Mouse (Mus musculus): ENCODE measurements at regions not wholly inside any gene's neighbourhood (a gene's known extent, or its start where the extent isn't known, plus 50 kb on each side); places are given as distances from the start of the nearest gene placed in this dataset.

DNA sequence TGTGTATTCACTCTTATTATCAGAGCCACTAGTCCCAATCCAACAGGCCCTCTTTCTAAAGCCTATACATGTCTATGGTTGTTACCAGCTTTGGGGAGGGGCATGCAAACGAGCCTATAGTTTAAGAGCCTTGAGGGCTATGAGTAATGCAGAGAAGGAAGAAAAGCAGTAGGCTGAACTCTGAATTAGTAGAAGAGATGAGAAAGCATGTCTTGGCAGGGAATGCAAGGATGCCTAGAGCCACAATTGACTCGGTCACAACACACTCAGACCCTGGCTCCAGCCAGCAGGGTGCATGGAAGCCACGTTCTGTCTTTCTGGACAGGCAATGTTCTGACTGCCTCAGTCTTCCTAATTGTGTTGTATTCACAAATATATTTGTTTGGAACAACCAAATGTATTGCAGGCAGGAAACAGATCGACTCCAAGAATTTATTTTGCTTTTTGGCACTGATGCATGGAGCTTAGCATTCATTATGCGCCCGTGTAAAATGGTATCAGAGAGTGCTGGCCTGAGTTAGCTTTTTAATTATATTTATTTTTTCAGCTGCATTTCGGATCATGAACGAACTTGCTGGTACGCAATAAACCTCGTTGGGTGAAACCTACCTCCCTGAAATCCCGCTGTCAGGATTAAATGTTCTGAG, 110.2 kb downstream of the Rybp start:
- DNase-seq = no peak

DNA sequence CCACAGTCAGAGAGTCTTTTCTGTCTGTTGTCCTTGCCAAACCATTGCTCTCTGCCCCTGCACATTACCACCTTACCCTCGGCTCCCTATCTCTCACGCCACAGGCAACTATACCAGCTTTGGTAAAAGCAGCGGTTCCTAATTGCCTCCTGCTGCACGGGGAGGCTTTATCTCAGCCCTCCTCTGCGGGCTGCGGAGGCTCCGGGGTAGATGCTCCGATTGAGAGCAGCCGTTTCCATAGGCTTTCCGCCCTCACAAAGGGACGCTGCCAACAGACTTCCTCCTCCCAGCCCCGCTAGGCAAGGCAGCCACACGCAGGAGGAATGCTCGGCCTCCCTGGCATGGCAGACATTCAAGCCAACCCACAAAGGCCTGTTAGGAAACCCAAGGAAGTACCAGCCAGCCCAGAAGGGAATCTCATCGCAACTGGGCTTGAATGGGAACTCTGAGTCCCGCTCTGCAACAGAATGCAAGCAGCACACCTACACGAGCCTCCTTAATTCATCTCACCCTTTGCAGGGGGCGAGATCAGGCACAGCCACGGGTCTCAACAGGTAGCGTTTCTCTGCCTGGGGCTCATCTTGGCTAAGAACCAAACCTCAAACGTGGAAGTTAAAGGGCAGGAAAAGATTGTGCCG, 116.5 kb downstream of the Rybp start:
- peak; percentile 47 for DNase-seq

DNA sequence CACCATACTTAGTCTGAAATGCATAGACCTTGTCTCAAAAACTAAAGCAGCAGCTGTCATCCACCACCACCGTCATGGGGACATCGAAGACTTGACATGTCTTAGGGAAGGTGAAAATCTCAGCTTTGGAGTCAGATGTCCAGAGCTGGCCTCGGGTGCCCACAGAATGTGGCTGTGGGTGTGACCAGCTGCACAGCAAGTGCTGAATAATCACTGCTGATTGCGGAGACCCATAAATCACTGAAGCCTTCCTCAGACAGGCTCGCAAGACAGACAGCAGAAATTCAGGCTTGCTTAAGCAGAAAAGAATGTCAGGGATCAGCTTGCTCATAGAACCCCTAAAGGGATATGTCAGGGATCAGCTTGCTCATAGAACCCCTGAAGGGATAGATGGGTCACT, 120.0 kb downstream of the Rybp start:
- DNase-seq = no peak

DNA sequence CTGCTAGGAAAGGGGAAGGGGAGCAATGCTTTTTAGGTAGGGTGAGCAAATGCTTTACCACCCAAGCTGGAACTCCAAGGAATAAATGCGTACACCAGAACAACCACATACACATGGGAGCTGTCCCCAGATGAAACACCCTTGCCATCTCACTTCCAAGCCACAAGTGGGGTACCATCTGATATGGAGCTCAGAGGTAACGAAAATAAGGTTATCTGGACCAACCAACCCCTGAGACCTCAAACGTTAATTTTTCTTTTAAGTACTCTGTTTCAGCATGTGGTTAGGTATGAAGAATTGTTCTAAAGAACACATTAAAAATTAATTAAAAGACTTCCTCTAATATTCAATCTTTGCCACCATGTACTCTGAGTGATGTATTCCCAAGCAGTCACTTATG, 121.5 kb downstream of the Rybp start:
- DNase-seq = no peak

DNA sequence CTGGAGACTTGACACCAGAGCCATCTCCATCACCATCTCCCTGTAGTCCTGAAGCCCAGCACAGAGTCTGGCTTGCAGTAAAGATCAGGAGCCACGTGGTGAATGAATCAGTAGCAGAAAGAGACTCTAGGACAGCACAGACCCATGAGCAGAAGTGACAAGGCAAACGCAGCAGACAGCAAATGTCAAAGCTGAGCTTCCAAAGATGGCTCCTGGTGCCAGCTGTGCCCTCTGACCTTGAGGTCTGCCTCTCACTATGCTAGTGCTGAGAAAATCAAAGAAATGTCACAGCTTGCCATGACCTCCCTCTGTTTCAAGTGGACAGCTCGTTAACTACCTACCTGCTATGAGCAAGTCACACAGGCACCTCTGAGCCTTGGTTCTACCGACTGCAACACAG, 123.1 kb downstream of the Rybp start:
- DNase-seq = no peak

DNA sequence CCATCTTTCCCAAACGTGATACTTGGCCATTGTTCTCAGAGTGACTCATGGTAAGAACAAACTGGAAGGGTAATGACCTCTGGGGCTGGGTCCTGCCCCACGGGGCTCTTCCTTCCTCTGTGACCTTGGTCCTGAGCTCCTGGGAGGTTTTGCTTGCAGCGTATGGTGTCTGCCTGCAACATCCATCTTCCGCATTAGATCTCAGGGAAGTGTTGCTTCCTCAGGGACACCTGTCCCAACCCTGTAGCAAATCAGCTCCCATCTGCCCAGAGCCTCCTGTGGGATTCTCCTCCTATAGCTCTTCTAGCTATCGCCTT, 123.5 kb downstream of the Rybp start:
- DNase-seq = no peak

DNA sequence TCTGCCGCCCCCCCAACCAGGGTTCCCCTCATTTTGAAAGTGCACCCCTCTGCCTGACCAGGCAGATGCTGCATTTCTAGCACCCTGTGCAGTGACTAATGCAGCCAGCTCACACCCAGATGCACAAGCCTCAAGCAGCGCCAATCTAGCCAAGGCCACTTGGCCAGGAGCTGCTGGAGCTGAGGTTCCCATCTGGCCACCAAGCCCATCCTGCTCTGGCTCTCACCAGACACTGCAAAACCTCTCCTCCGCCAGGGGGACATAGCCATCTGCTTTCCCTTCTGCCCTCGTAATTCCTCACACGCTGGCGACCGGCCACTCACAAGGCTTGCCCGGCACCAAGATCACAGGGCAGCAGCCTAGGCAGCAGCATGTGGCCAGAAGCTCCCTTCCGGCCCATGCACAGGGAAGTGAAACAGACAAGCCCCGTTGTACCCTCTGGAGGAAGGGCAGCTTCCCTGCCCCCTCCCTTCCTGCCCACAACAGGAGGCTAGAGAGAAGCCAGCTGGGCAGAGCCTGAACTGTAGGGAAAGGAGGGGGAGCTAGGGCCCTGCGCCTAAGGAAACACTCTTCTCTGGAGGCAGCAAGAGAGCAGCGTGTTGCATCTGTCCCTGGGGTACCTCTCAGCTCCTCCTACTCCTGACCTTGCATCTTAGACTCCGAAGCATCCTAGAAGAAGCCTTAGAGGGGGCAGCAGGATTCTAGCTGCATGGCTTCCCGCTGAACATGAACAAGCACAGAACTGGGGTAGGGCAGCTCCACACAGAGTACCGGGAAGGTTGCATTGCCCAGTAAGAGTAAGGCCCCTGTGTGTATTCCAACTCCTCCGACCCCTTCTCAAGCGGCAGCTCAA, 124.1 kb downstream of the Rybp start:
- DNase-seq = peak; percentile 48

DNA sequence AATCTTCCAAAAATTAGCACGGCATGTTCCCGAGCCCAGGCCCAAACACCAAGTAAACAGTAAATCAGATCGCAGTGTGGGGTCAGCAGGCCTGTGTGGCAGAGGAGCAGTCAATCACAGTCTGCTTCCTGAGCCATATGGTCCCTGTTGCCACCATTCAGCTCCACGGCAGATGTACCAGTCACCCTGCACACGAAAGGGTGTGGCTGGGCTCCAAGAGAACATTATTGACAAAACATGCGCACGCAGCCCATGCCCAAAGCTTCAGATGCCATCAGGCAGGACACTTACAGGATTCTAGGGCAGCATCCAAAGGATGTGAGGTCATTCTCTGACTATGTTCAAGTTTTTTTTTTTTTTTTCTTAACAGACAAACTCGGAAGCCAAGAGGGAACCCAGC, 126.6 kb downstream of the Rybp start:
- no peak for DNase-seq

DNA sequence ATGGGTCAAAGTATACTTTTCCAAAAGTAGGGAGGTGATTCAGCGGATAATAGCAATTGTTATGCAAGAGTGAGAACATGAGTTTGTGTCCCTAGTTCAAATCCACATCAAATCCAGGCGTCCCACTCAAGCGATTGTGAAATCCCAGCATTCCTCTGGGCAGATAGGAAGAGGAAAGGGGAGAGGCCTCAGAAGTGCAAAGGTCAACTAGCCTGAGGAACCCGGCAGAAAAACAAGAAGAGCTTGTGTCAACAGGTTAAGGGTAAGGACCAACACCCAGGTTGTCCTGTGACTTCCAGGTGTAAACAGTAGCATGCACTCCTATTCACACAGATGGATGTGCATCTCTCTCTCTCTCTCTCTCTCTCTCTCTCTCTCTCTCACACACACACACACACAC, 127.5 kb downstream of the Rybp start:
- DNase-seq = no peak

DNA sequence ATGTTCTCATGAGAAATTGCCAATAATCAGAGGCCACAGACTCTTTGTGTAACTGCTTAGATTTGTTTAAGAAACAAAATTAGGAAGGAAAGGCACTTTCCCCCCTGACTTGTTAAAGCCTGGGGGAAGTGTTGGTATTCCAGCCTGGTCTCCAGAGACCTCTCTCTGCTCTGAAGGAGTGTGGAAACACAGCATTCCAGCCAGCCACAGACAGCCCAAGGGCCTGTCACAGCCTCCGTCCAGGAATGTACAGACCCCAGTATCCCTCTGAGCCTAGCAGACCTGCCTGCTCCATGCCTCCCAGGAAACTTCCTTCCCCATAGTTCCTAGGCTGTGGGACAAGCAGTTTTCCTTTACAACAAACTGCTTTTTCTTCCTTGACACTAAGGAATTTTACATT, 128.0 kb downstream of the Rybp start:
- no peak for DNase-seq

DNA sequence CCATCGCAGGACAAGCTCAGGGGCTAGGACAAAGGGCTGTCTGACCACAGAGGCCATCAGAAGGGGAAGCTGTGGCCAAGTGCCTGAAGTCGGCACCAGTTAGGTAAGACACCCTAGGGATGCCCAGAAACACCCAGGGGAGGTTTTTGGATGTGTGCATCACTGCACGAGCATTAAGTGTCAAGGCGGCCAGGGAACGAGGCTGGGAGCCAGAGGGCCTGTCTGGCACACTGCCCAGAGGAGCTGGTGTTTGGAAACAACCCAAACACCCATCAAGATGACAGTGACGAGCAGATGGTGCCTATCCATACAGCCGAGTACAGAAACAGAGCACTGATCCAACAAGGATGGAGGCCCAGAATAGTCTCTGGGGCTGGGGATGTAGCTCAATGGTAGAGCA, 130.0 kb downstream of the Rybp start:
- peak; percentile 40 for DNase-seq

DNA sequence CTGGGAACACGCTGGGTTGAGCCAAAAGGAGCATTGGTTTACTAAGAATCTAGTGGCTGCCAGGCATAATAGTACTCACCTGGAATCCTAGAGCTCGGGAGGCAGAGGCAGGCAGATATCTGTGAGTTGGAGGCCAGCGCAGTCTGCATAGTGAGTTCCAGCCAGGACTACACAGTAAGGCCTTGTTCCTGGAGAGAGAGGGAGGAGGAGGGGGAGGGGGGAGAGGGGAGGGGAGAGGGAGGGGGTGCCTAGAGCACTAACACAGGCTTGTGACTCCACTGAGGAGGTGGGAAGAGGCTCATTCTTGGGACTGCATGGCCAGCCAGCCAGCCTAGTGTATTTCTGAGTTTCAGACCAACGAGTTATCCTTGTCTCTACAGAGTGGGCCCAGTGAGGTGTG, 131.1 kb downstream of the Rybp start:
- DNase-seq = no peak

DNA sequence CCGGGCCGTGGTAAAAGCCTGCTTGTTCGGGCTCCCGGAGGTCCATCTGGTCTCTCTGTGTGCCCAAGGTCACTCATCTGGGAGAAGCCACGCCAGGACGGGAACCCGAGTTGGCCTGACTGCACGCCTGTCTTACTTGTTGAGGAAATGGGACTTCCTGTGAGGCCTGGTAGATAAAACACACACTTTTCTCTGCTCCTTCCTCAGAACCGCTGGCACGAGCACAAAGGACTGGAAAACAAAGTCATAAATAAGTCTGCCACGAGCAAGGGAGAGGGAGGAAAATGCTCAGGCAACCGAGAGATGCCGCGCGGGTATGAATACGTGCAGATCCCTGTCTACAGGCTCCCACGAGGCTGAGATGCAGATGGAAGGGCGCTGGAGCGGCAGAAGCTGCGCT, 131.6 kb downstream of the Rybp start:
- DNase-seq = peak; percentile 44

DNA sequence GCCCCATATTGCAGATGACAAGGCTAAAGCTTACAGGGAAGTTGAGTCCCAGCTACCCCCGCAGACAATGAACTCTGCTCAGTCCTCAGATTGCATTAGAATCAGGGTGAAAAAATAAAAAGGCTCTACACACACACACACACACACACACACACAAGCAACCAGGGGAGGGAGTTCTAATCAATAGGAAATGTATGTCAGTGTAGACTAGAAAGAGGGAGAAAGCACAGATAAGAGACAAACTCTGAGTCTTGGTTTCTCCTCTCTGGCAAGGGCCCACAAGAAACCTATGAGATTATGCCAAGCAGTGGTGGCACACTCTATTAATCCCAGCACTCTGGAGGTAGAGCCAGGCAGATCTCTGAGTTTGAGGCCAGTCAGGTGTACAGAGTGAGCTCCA, 135.8 kb downstream of the Rybp start:
- DNase-seq = no peak

DNA sequence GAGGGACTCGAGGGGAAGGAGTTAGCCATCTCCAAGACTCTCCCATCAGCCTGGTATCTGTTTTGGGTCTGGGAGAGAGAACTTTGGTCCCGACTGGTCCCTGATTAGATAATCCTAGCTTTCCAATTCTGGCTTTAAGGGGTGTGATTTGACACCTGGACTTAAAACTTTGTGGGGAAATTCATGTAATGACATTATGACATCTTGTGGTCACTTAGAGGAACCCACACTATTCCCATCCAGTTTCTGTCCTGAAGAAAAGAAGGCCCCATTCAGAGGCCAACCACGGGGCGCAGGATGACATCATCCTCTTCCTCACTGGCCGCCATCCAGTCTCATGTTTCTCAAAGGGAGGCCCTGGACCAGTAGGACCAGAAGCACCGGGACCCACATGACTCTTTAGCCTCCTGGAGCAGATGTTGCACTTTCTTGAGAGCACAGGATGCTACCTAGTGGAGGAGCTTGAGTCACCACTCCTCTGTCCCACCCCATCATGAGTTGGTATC, 136.5 kb downstream of the Rybp start:
- no peak for DNase-seq

DNA sequence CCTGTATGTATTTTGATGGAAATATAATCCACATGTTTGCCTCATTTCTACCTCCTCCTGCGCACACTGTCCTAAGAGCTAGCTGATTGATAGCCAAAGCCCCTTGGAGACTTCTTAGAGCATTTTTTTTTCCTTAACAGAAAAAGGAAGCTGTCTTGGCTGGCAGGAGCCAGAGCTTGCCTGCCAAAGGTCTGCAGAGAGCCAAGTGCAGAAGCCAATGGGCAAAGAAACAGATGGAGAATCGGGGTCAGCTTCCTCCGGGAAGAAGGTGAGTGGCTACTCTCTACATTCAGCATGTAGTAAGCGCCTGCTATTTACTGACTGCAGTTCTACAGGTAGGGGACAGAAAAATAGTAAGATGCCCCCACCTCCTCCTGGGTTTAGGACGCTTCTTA, 137.8 kb downstream of the Rybp start:
- no peak for DNase-seq

DNA sequence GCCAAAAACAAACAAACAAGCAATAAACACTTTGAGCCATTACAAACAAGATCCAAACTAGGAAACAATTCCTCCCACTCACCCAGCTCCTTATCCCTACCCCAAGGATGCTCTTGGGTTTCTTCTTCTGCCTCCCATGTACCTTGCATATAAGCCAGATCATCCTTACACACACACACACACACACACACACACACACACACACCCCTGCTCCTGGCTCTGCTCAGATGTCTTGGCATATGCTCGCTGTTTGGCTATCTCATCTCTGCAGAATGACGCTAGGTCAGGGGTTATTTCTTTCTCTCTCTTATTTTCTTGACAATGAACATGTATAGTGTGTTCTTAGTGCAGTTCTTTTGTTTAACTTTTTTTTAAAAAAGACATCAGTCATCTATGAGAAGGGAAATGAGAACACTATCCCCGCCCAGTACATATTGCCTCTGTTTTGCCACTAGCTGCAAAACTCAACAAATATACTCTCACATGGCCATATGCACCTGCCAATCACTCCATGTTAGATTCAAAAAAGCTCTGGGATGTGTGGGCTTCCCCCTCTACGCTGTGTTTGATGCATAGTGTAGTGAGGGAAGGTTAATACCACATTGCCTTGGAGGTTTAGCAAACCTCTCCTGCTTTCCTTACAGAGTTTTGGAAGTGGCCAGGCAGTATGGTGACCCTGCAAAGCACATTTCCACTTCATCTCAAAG, 138.4 kb downstream of the Rybp start:
- DNase-seq = no peak

DNA sequence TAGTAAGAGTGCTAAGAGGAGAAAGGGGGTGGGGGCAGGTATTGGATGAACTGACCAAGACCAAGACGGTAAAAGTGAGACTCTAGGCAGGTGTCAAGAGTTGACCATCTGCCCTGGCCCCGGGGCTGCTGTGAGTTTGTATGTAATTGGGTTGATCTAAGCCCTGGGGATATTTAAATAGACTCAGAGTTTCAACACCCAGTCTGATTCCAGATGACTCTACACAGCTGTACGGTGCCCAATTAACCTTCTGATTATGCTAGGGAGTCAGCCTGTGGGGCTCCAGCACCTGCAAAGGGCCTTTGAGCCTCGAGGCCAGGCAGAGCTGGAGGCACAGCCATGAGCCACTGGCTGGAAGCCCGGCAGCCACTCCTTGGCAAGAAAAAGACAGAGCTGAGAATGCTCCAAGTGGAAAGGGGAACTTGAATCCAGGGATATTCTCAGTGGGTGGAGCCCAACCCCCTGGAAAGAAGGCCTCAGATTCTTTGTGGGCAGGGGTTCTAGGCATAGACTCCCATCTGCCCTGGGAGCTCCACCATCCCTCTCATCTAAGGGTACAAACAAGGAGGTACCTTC, 140.8 kb downstream of the Rybp start:
- DNase-seq = no peak

DNA sequence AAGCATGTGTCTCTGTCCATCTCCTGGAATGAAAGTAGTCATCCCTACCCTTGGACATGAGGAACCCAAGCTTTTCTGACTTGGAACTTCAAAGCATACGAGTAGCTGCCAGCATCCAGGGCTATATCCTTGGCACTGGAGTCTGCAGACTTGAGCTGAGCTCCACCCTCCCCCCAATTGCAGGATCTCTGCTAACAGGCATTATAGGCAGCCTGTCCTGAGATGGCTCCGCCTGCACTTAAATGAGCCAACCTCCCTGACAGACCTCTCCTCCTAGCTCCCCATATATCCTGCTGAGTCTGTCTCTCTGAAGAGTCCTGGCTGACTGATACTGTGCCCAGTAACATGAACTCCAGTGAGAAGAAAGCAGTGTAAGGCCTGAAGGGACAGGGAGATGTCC, 141.4 kb downstream of the Rybp start:
- DNase-seq = no peak

DNA sequence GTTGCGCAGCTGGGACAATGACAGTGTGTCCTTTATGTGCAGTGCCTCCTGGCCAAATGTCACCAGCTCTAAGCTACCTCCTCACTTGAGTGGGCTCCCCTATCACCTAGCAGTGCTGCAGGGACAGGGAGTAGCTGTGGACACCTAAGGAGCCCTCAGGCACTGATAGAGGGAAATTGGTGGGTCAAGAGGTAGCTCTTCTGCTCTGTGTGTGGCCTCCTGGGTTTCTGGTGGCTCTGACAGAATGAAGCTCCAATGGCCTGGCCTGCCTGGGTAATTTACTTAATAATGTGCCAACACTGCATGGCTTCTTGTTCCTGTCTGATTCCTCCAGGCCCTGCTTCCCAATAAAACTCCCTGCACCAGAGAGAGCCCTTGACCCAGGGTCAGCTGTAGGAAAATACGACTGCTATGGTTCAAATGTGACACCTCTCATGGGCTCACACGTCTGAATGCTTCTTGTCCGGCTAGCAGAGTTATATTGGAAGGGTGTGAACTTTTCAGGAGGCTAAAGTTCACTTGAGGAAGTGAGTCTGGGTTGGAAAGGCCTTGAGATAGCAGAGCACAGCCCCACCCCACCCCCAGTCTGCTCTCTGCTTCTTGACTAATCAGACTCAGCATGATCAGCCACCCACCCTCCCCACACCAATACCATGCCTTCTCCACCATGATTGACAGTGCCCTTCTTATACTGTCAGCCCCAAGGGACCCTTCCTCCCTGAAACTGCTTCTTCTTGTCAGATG, 142.6 kb downstream of the Rybp start:
- peak; percentile 50 for DNase-seq

DNA sequence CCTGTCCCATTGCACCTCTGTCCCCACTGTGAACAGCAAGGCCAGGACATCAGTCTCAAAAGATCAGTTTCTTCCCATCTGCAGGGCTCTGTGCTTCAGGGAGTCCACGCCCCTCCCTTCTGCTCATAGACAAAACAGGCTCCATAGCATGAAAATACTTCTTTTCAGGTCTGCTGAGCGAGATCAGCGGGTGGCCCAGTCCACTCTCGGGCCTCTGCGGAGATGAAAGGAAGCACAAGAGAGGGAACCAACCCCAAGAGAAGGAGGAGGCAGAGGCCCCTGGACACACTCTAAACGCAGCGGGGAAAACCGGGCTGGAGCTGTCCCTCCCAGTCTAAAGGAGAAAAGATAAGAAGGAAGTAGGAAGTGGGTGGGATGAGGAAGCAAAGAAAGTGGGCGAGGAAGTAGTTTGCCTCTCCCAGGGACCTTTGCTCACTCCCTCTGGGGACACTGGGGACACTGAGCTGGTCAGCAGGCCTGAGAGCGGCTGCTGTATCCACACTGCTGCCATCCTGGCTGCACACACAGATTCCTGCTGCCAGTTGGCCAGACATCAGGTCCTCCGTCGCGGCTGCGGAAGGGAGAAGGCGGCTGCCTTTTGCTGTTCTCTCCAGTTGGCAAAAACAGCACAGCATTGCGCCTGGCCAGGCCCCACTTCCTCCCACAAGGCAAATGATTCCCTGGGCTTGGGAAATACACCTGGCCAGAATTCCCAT, 143.5 kb downstream of the Rybp start:
- DNase-seq = peak; percentile 23

DNA sequence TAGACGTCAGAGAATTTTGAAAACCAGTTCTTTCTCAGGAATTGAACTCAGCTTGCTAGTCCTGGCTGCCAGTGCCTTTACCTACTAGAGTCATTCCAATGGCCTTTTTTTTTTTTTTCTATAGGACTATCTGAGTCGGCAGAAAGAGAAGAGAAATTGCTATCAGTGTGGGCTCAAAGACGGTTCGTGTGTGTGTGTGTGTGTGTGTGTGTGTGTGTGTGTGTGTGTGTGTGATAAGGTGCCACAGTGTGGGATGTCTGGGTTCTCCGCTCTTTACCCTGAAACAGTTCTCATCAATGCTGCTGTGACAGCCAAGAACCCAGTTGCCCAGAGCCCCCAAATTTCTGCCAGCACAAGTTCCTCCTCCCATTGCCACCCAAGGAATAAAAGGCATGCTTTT, 146.1 kb downstream of the Rybp start:
- DNase-seq = peak; percentile 16
